Mouse (Mus musculus): Measurements from ENCODE around the gene Ksr2. TPM values are rescaled to one million over a fixed set of nuclear protein-coding genes. Genes with fewer than 3 reads are reported as not detected.

The Ksr2 gene
- polyA plus RNA-seq (2015; fragmentation: Nextera tagmentation; extraction: Ambion mirVana), result 0.11 and 0.18 TPM in 2 replicates

GRCm38 (mm10) chr5:117413507-117414501 is at the start of gene Ksr2:
Gene Ksr2, plus strand, starts transcription at chr5:117414000.

GRCm38 (mm10) chr5:117388877-117389276 is 24.9 kb upstream of the Ksr2 start, which contains the start of gene Rfc5:
Gene Rfc5, minus strand, starts transcription at chr5:117389047.

GRCm38 (mm10) chr5:117780681-117781080 is 366.9 kb downstream of the Ksr2 start, which contains the start of gene Nos1:
Gene Nos1, plus strand, starts transcription at chr5:117781032.

Other genes starting within 250 kb of the Ksr2 start
- 233 and 253 TPM in 2 replicates for gene Pebp1, start 126.4 kb upstream of the Ksr2 start, polyA plus RNA-seq (2015; fragmentation: Nextera tagmentation; extraction: Ambion mirVana)
- gene Vsig10, start 94.9 kb upstream of the Ksr2 start, polyA plus RNA-seq (2015; fragmentation: Nextera tagmentation; extraction: Ambion mirVana), result 6.9 and 8.0 TPM in 2 replicates
- 24.9 and 29.2 TPM in 2 replicates for gene Wsb2, start 56.7 kb upstream of the Ksr2 start, polyA plus RNA-seq (2015; fragmentation: Nextera tagmentation; extraction: Ambion mirVana)
- 66.3 and 67.2 TPM in 2 replicates for gene Rfc5, start 25.0 kb upstream of the Ksr2 start, polyA plus RNA-seq (2015; fragmentation: Nextera tagmentation; extraction: Ambion mirVana)

Measured in spleen, postnatal 0 days (tissue).